Mouse (Mus musculus) neutrophil, adult 5-6 weeks (primary cell): ENCODE data around the gene Tamm41. TPM values are rescaled to one million over a fixed set of nuclear protein-coding genes. Genes with fewer than 3 reads are reported as not detected.

Experiments used
- ATAC-seq: fragments of 151-379, 151-347 bp; 2 replicates; pipeline ENCODE4 v1.8.0; 2017; ENCODE audit warnings: mild to moderate bottlenecking, moderate TSS enrichment; ENCODE audit not compliant: insufficient number of reproducible peaks, poor library complexity, low FRiP score, severe bottlenecking; ENCODE audit errors: extremely low read depth
- total RNA-seq: library from RNA; stranded (forward); fragments of 200-1000 nt; gene quantifications from 2 replicates; pipeline ENCODE4 v1.2.3, GENCODE M21; 2017

The Tamm41 gene
- total RNA-seq, 1 experiment from 2014 or later = 33.6 TPM

DNA sequence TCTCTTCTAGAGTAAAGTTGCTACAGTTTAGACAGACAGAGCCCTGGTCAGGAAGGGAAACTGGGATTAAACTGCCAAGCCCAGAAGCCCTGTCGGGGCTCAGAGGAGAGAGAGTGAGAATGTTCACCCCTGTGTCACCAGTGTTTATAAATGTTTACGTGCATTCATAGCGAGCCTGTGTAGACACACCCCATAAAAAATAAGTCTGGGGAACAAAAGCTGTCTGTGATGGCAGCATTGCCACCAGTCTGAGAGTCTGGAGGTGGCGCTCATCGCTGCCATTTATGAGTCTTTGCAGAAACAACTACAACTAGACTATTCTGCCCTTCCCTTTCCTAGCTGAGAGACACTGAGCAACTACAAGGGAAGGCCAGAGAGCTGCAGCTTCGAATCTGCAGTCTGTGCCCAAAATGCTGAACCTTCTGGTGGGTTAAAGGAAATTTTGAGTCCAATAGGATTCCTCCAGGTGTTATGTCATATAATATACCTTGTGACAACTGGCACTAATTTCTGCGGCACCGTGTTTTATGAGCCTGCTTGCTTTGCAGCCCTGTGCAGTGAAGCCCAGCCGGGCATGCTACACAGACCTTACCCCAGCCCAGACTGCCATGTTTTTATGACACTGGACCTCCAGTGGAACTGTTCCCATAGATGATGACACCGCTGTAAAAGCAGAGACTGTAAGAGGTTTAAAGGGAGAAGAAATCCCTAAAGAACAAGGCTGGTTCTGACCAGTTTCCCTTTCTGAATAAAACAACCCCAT is 79.2 kb downstream of the Tamm41 start:
- ATAC-seq = no peak

DNA sequence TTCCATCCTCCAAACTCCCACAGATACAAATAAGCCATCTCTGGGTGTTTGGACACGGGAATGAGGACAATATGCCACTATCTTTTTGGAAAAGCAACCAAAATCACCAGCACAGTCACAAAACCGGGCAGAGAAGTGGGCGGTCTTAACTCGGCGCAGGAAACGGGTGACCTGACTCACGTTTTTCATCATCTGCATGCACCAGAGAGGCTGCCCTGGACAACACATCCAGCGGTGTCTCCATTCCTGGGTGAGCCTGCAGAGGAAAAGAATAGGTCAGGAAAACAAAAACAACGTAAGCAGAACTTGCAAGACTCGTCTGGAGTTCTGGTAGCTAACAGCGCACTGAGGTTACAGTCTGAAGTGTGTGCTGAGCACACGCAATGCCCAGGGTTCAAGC is 79.9 kb downstream of the Tamm41 start:
- no peak for ATAC-seq

DNA sequence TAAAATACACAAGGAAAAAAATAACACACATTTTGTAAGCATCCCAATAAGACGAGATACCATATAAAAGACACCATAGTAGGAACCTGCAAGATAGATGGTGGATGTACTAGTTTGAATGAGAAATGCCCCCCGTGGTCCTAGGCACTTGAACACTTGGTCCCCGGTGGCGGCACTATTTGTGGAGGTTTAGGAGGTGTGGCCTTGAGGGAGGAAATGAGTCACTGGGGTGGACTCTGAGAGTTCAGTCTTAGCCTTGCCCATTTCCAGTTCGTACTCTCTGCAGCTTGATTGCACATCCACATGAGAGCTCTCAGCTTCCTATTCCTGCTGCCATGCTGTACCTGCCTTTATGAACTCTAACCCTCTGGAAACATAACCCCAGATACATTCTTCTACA is 83.2 kb downstream of the Tamm41 start:
- no peak for ATAC-seq

Other genes with a start within 250 kb of the Tamm41 start
- gene Vgll4, start 67.9 kb downstream of the Tamm41 start, total RNA-seq = 73.7 and 82.9 TPM in 2 replicates
- not detected in 2 replicates for gene Syn2, start 97.0 kb upstream of the Tamm41 start, total RNA-seq
- gene Gm17482, start 189.5 kb upstream of the Tamm41 start, total RNA-seq = not detected in 2 replicates
- gene Timp4, start 214.3 kb upstream of the Tamm41 start, total RNA-seq = not detected in 2 replicates